Mouse (Mus musculus) liver, postnatal 0 days (tissue): ENCODE measurements around the gene Vmp1. TPM values are rescaled to one million over a fixed set of nuclear protein-coding genes. Genes with fewer than 3 reads are reported as not detected.

ENCODE experiments used
- ATAC-seq: fragments of 200-750 bp; cut with Nextera tagmentation; 2 replicates; pipeline ENCODE4 v1.8.0; 2017; ENCODE audit warnings: mild to moderate bottlenecking, moderate library complexity
- DNase-seq: peaks from one replicate; pipeline ENCODE4 v3.0.0-alpha.2; 2016
- H3K27ac ChIP-seq: fragments of 300-500 bp; sonication (generic); 2 replicates; pipeline ENCODE4 v1.5.1; 2014; ENCODE audit warnings: antibody characterized with exemption, moderate library complexity, mild to moderate bottlenecking, low read depth
- H3K27me3 ChIP-seq: fragments of 300-500 bp; sonication (generic); 2 replicates; pipeline ENCODE4 v1.6.1; 2014; ENCODE audit warnings: low read length, control low read depth, mixed read lengths; ENCODE audit not compliant: insufficient read depth
- H3K36me3 ChIP-seq: fragments of 300-500 bp; sonication (generic); replicated peaks from 2 replicates; pipeline ENCODE4 v1.6.1; 2014; ENCODE audit warnings: mild to moderate bottlenecking, control low read depth, low read length, moderate library complexity, mixed read lengths; ENCODE audit not compliant: insufficient read depth
- H3K4me1 ChIP-seq: fragments of 300-500 bp; sonication (generic); 2 replicates; pipeline ENCODE4 v1.6.1; 2014; ENCODE audit warnings: antibody characterized with exemption, mild to moderate bottlenecking, control low read depth; ENCODE audit not compliant: insufficient read depth
- H3K4me2 ChIP-seq: fragments of 300-500 bp; sonication (generic); 2 replicates; pipeline ENCODE4 v1.6.1; 2014; ENCODE audit warnings: low read depth, mild to moderate bottlenecking, low read length, moderate library complexity, mixed read lengths
- H3K4me3 ChIP-seq: fragments of 300-500 bp; sonication (generic); 2 replicates; pipeline ENCODE4 v1.5.1; 2014; ENCODE audit warnings: low read depth, low read length
- H3K9ac ChIP-seq: fragments of 300-500 bp; sonication (generic); replicated peaks from 2 replicates; pipeline ENCODE4 v1.6.1; 2014; ENCODE audit warnings: mild to moderate bottlenecking, moderate library complexity
- H3K9me3 ChIP-seq: fragments of 300-500 bp; sonication (generic); 2 replicates; pipeline ENCODE4 v1.6.1; 2016; ENCODE audit warnings: mild to moderate bottlenecking, control low read depth, low read length, mixed read lengths
- CTCF ChIP-seq: sonication (generic); IDR thresholded peaks from 2 replicates; pipeline ENCODE4 v1.5.1; 2016; ENCODE audit warnings: antibody characterized with exemption, low read depth
- EP300 ChIP-seq: IDR thresholded peaks from 2 replicates; pipeline ENCODE4 v1.6.1; 2016; ENCODE audit warnings: antibody characterized with exemption, low read depth, mild to moderate bottlenecking
- WGBS: fragments of 180-500 bp; shearing (Covaris S2); extraction: QIAGEN DNeasy Blood & Tissue Kit; methylation state at CpG from one replicate; pipeline ENCODE4 v1.1.7; 2014; ENCODE audit not compliant: insufficient replicate concordance; 5-methylcytosine and 5-hydroxymethylcytosine counted together
- polyA plus RNA-seq: library from polyadenylated mRNA; unstranded; fragments of >200 nt; fragmentation: Nextera tagmentation; extraction: Ambion mirVana; gene quantifications from 2 replicates; pipeline ENCODE4 v1.2.1, GENCODE M21; 2015

Vmp1 gene
- polyA plus RNA-seq, 1 experiment from 2014 or later, result 125 TPM

- Histone ChIP-seq H3K36me3 (peaks cover 10% of the 10 kb centered on the region), H3K4me3 (no peak overlapping the region), H3K27ac (0 out of 2 replicates have a peak overlapping the region, but pooled peaks have one; percentile 81), H3K9me3 (no peaks in the 10 kb centered on the region), H3K4me1 (peaks cover 28% of the 10 kb centered on the region), H3K9ac (no peak overlapping the region), H3K4me2 (no peak overlapping the region), H3K27me3 (no peaks in the 10 kb centered on the region)
- 76% methylated on average over 4 of the region's 4 CpGs for WGBS
- no peak for ATAC-seq
- no peak for TF ChIP-seq CTCF
- TF ChIP-seq EP300, result no peak
- no peak for DNase-seq
Observed at GRCm38 (mm10) chr11:86599378-86600208, 84.0 kb downstream of the Vmp1 start.

- Histone ChIP-seq H3K4me3 (no peak overlapping the region), H3K27ac (peak overlapping the region; percentile 81), H3K4me1 (peaks cover 27% of the 10 kb centered on the region), H3K36me3 (peaks cover 10% of the 10 kb centered on the region), H3K9ac (no peak overlapping the region), H3K27me3 (no peaks in the 10 kb centered on the region), H3K9me3 (no peaks in the 10 kb centered on the region), H3K4me2 (no peak overlapping the region)
- WGBS, result 97% methylated on average over 1 of the region's 1 CpGs
- peak; percentile 77 for ATAC-seq
- TF ChIP-seq CTCF, result no peak
- TF ChIP-seq EP300, result peak; percentile 46; the same call in 1 of the 2 replicates
- no peak for DNase-seq
Observed at GRCm38 (mm10) chr11:86598572-86598971, 85.1 kb downstream of the Vmp1 start.

DNA sequence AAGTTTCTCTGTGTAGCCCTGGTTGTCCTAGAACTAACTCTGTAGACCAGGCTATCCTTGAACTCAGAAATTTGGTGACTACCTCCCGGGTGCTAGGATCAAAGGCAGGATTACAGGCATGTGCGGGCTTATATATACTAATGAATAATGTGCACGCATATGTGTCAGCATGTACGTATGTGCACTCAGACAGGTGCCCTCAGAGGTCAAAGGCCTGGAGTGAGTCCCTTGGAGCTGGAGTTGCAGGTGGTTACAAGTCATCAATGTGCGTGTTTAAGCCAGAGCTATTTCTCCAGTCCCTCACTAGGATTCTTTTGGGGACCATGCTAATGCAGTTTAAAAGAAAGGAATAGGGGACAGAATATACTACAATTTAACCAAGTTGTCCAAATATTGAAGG lies 85.5 kb downstream of the Vmp1 start:
- no peaks in the 10 kb centered on the region for H3K9me3 ChIP-seq
- H3K36me3 ChIP-seq, result peaks cover 10% of the 10 kb centered on the region
- H3K27me3 ChIP-seq, result no peaks in the 10 kb centered on the region
- H3K4me3 ChIP-seq, result no peak overlapping the region
- no peak overlapping the region for H3K4me2 ChIP-seq
- peaks cover 30% of the 10 kb centered on the region for H3K4me1 ChIP-seq
- H3K9ac ChIP-seq, result no peak overlapping the region
- ATAC-seq (0 out of 2 replicates have a peak, but pooled peaks have one; percentile 20), DNase-seq (no peak)
- WGBS, result 92% methylated on average over 5 of the region's 5 CpGs
- H3K27ac ChIP-seq, result peak overlapping the region; percentile 81
- no peak for TF ChIP-seq CTCF
- TF ChIP-seq EP300, result no peak

GRCm38 (mm10) chr11:86596976-86597375 lies 86.7 kb downstream of the Vmp1 start:
- Histone ChIP-seq H3K9me3 (no peaks in the 10 kb centered on the region), H3K27ac (peak overlapping the region; percentile 81), H3K4me3 (no peak overlapping the region), H3K4me1 (peaks cover 37% of the 10 kb centered on the region), H3K9ac (no peak overlapping the region), H3K36me3 (peaks cover 10% of the 10 kb centered on the region), H3K4me2 (no peak overlapping the region), H3K27me3 (no peaks in the 10 kb centered on the region)
- 95% methylated on average over 3 of the region's 3 CpGs for WGBS
- TF ChIP-seq EP300, result no peak
- DNase-seq (no peak), ATAC-seq (no peak)

DNA sequence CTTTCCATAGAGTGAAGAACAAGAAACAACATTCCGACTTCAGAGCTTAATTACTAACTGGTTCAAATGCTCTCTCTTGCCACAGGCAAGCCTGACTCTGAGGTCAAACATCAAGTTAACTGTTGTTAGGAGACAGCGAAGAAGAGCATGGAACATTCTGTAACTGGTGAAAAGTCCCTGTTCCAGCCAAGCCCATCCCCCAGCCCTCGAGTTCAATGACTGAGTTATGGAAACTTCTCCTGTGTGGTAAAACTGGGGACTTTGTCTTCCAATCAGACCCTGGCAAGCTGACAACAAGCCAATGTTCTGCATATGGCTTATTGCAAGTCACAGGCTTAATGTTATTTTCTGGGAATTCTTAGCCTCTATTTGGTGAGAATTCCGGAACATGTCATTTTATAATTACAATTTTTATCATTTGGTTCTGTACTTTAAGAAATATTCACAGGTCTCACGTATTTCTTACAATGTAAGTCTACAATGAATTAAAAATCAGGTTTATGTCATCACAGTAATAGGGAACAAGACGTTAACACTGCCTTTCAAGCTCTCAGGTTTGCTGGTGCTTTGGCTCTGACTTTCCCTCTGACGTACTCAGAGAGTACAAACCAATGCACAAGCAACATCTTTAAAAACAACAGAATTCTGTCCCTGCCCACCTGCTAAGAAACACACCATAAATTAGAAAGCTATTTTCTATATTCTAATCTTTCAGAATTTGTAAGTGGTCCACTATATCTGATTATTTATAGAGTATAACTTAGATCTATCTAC lies 87.3 kb downstream of the Vmp1 start:
- H3K9ac ChIP-seq, result no peak overlapping the region
- whole genome bisulfite sequencing, result 68% methylated on average over 7 of the region's 7 CpGs
- peak; percentile 84 for DNase-seq

DNA sequence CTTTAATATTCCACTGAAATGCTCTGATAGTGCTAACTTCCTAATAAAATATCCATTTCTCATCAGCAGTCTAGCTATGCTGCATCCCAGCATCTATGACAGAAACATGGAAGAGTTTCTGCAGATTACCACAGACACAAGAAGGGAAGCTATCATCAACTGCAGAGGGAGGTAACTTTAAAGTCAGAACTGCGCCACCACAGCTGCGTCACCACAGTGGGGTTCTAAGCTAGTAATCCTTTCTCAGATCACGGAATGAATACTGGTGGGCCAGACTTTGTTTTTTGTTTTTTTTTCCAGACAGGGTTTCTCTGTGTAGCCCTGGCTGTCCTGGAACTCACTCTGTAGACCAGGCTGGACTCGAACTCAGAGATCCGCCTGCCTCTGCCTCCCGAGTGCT lies 88.3 kb downstream of the Vmp1 start:
- Histone ChIP-seq H3K4me2 (no peak overlapping the region), H3K36me3 (peaks cover 14% of the 10 kb centered on the region), H3K27me3 (no peaks in the 10 kb centered on the region), H3K27ac (peak overlapping the region; percentile 90), H3K9me3 (no peaks in the 10 kb centered on the region), H3K9ac (no peak overlapping the region), H3K4me1 (peaks cover 41% of the 10 kb centered on the region), H3K4me3 (no peak overlapping the region)
- no peak for DNase-seq
- TF ChIP-seq EP300 (no peak), CTCF (no peak)
- 85% methylated on average over 6 of the region's 6 CpGs for WGBS
- no peak for ATAC-seq

More for the DNA sequence above, 87.3 kb downstream of the Vmp1 start:
- peaks cover 10% of the 10 kb centered on the region for H3K36me3 ChIP-seq
- ATAC-seq, result peak; percentile 79
- H3K4me3 ChIP-seq, result no peak overlapping the region
- no peak overlapping the region; the same call in 1 of the 2 replicates for H3K4me2 ChIP-seq
- TF ChIP-seq EP300 (peak; percentile 93), CTCF (no peak)
- no peaks in the 10 kb centered on the region for H3K27me3 ChIP-seq
- peaks cover 41% of the 10 kb centered on the region for H3K4me1 ChIP-seq
- H3K27ac ChIP-seq, result peak overlapping the region; percentile 90
- H3K9me3 ChIP-seq, result no peaks in the 10 kb centered on the region
